Mouse (Mus musculus) gastrocnemius, adult 2 months (tissue): Measurements from ENCODE around the gene Stat2. TPM values are rescaled to one million over a fixed set of nuclear protein-coding genes. Genes with fewer than 3 reads are reported as not detected.
A peak's percentile ranks its signal among the peaks of the same experiment; 100 is the strongest.
"Not testable (repeated sequence)": the region's sequence is repeated elsewhere in the genome, so short reads cannot be mapped to it uniquely, and the experiment has no call there.

ENCODE experiments used
- DNase-seq: peaks from one replicate; pipeline ENCODE4 v3.0.0; 2022
- H3K27ac ChIP-seq: fragments of 200-600 bp; 2 replicates; pipeline ENCODE4 v1.8.1; 2022; ENCODE audit warnings: mild to moderate bottlenecking
- H3K4me3 ChIP-seq: fragments of 200-600 bp; 2 replicates; pipeline ENCODE4 v1.8.1; 2022; ENCODE audit warnings: mild to moderate bottlenecking, moderate library complexity
- CTCF ChIP-seq: fragments of 200-600 bp; IDR thresholded peaks from 2 replicates; pipeline ENCODE4 v1.8.1; 2022; ENCODE audit warnings: antibody characterized with exemption, mild to moderate bottlenecking, moderate library complexity
- intact Hi-C: fragments of 180-260 bp; cut with DNase I; formaldehyde crosslinking; loops from one replicate; pipeline ENCODE4 v1.15.1; 2025
- total RNA-seq, 2 experiments: library from RNA; stranded (reverse); gene quantifications; 2 replicates each; pipeline ENCODE4 v1.2.3; 2021

The Stat2 gene
- total RNA-seq, 2 experiments from 2014 or later, result 3.2 to 4.5 TPM

GRCm38 (mm10) chr10:128283604-128284579, 13.5 kb downstream of the Stat2 start:
- intact Hi-C loops, result loop anchor here (2.0 kb wide), 1 partner anchor 71 kb away; no protein-coding TSS in a partner anchor
- no peak overlapping the region for H3K4me3 ChIP-seq
- TF ChIP-seq CTCF, result peak; percentile 87
- peak; percentile 74 for DNase-seq
- H3K27ac ChIP-seq, result no peak overlapping the region

DNA sequence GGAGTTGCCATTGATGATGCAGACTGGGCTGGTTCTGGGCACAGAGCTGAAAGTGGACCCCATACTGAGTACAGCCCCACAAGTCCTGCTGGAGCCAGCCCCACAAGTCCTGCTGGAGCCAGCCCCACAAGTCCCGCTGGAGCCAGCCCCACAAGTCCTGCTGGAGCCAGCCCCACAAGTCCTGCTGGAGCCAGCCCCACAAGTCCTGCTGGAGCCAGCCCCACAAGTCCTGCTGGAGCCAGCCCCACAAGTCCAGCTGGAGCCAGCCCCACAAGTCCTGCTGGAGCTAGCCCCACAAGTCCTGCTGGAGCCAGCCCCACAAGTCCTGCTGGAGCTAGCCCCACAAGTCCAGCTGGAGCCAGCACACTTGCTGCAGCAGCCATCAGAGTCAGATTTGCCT, 20.2 kb downstream of the Stat2 start:
- H3K4me3 ChIP-seq, result peak overlapping the region; percentile 17
- DNase-seq, result peak; percentile 71
- peak overlapping the region; percentile 56 for H3K27ac ChIP-seq
- intact Hi-C loops, result not testable (repeated sequence)

DNA sequence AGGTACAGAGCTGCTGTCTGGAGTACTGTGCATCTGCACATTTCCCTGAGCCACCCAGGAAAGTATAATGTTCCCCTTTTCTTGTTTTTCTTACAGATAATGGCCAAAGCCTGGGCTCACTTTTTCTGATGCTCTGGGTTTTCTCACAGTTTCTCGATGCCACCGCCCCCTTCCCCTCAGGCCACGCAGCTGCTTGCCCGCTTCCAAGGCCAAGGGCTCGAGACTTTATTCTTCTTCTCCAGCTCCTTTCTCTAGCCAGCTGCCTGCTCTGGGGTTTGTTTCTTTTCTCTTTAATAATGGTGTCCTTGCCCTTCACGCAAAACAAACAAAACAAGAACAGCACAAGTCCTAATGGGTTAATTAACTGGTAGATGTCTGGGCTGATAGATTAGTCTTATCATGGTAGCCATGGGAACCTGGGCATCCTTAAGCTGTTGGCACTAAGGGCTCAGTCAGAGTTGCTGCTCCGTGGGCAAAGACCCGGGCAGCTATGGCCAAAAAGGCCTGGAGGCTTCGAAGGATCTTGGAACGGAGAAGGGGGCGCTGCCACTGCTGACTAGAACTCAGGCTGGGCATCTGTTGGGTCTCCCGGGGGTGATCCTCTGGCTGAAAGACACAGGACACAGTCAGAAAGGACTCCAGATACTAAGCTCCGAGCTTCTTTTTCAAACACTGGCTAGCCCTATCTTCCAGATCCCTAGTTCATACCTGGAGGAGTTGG, 26.2 kb downstream of the Stat2 start:
- no peak for TF ChIP-seq CTCF
- intact Hi-C loops, result no loop called here
- Histone ChIP-seq H3K4me3 (no peak overlapping the region), H3K27ac (no peak overlapping the region)
- DNase-seq, result no peak

- intact Hi-C loops, result no loop called here
- no peak for TF ChIP-seq CTCF
- Histone ChIP-seq H3K27ac (no peak overlapping the region), H3K4me3 (no peak overlapping the region)
- DNase-seq, result no peak
Measured at GRCm38 (mm10) chr10:128297221-128297620, 26.9 kb downstream of the Stat2 start.

DNA sequence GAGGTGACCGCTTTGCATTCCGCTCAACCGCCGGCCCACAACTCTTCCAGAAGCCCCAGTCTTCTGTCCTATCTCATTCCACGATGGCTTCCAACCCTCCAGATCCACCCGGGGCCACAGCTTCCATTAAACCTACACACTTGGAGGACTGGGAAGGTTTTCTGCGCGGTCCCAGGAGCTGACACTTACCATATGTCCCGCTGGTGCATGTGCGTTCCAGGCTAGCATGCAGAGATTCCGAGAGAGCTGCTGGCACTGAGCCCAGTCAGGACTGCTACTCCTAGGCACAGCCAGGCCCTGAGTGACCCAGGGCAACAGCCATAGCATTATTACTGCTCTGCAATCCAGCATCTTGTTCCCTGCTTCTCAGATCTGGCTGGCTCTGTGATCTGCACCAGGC, 27.3 kb downstream of the Stat2 start:
- DNase-seq, result no peak
- H3K27ac ChIP-seq, result no peak overlapping the region
- intact Hi-C loops, result no loop called here
- TF ChIP-seq CTCF, result no peak
- H3K4me3 ChIP-seq, result no peak overlapping the region

GRCm38 (mm10) chr10:128298243-128298642, 27.9 kb downstream of the Stat2 start:
- no peak overlapping the region for H3K27ac ChIP-seq
- intact Hi-C loops, result no loop called here
- H3K4me3 ChIP-seq, result no peak overlapping the region
- DNase-seq, result no peak
- no peak for TF ChIP-seq CTCF

DNA sequence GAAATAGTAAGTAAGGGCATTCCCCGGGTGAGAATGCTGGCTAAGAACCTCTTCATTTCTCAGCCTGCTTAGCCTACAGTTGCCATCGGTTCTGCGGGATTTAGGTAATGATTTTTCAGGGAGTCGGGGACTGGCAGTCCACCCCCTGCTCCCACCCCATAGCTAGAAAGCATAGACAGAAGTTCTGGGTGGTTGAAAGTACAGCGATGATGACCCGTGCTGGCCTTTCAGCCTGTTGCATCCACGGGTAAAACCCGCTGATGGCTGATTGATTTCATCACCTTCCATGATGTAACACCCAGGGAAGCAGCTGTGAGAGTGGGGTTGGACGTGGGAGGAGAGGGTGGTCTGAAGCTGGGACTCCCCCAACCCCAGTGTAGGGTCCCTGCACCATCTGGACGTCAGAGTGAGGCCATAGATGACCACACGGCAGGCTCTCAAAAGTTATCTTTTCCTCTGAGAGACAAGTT, 28.4 kb downstream of the Stat2 start, which contains the start of gene Il23a:
Il23a (minus strand) TSS at position 51 of the 470 bp plus-strand sequence.
- Histone ChIP-seq H3K4me3 (no peak within 1 kb of the TSS), H3K27ac (no peak within 1 kb of the TSS)
- no peak for DNase-seq
- TF ChIP-seq CTCF, result no peak
- intact Hi-C loops, result no loop called here

GRCm38 (mm10) chr10:128302357-128302756, 32.0 kb downstream of the Stat2 start:
- Histone ChIP-seq H3K27ac (peak overlapping the region; percentile 100), H3K4me3 (peak overlapping the region; percentile 72)
- DNase-seq, result no peak
- intact Hi-C loops, result no loop called here
- TF ChIP-seq CTCF, result no peak

GRCm38 (mm10) chr10:128302785-128303125, 32.4 kb downstream of the Stat2 start:
- DNase-seq, result no peak
- H3K27ac ChIP-seq, result peak overlapping the region; percentile 100
- H3K4me3 ChIP-seq, result peak overlapping the region; percentile 72
- no peak for TF ChIP-seq CTCF
- intact Hi-C loops, result no loop called here

DNA sequence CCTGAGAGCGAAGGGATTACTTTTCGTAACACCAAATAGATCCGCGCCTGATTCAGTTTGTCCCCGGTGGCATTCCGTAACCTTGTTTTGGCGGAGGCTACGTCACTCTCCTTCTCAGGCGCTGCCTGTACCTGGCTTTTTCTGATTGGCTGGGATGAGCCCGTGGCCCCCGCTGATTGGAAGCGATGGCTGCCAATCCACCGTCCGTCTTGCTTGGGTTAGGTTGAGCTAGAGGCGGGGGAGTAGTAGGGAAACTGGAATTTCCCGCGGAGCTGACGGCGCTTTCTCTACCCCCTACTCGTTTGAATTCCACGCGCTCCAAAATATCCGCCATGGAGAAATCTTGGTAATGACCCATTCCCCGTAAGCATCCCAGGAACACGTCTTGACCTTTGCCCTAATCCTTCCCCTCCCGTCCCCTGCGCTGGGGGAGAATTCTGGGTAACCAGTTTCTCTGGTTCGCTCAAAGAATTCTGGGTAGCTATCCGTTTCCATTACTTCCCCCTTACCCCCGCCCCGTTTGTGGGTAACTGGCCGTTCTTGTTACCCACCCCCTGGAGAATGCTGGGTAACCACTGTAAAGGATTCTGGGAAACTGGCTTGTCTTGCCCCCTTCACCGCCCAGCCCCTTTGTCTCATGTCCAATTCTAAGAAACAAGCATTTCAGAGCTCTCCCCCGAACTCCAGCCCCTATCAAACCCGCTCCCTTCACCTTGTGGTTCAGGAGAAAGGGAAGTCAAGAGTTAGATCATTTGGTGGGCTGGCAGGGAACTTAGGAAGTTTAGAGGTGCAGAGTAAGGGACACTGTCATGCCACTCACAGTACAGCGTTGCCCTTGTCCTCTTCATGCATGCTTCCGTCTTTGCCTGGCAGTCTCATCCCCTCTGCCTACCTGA, 33.0 kb downstream of the Stat2 start, which contains the start of gene Pan2:
Pan2 (plus strand) TSS at position 210 of the 896 bp plus-strand sequence.
- peak; percentile 99 for DNase-seq
- H3K4me3 ChIP-seq, result peak within 1 kb of the TSS; percentile 72
- no peak for TF ChIP-seq CTCF
- H3K27ac ChIP-seq, result peak within 1 kb of the TSS; percentile 100
- intact Hi-C loops, result no loop called here

DNA sequence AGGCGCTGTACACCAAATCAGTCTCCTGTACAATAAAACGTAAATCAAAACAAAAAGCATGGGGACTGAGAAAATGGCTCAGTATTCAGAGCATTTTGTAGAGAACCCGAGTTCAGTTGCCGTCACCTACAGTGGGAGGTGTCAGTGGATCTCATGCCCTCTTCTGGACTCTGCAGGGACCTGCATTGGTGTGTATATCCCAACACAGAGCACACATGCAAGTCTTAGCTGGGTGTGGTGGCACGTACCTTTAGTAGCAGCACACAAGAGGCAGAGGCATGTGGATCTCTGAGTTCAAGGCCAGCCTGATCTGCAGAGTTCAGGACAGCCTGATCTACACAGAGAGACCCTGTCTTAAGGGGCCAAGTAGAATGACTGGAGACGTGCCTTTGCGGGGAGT, 39.3 kb downstream of the Stat2 start:
- intact Hi-C loops, result no loop called here
- Histone ChIP-seq H3K27ac (no peak overlapping the region), H3K4me3 (no peak overlapping the region)
- TF ChIP-seq CTCF, result no peak
- DNase-seq, result no peak

DNA sequence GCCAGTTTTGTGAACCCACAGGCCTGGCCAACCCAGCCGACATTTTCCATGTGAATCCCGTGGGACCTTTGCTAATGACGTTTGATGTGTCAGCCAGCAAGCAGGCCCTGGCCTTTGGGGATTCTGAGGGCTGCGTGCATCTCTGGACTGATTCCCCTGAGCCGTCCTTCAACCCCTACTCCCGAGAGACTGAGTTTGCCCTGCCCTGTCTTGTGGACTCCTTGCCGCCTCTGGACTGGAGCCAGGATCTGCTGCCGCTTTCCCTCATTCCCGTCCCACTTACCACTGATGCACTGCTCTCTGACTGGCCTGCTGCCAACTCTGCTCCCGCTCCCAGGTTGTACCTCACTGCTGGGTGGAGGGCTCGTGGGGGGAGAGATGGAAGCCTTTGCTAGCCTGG, 39.8 kb downstream of the Stat2 start:
- no peak for TF ChIP-seq CTCF
- intact Hi-C loops, result no loop called here
- Histone ChIP-seq H3K27ac (no peak overlapping the region), H3K4me3 (no peak overlapping the region)
- no peak for DNase-seq
